Mouse (Mus musculus) spleen, postnatal 36 days (tissue): ENCODE measurements around the gene Klk1b21.
"Not testable (repeated sequence)": the region's sequence is repeated elsewhere in the genome, so short reads cannot be mapped to it uniquely, and the experiment has no call there.

Experiments
- DNase-seq, 2 experiments: peaks; one replicate each; pipeline ENCODE4 v3.0.0; 2022; ENCODE audit warnings: low spot score in 2 of 2, mixed read lengths in 1 of 2

Klk1b21 gene

GRCm38 (mm10) chr7:44102028-44102427 lies at the start of gene Klk1b21:
TSS of gene Klk1b21 (plus strand) at chr7:44102328.
- not testable (repeated sequence) for DNase-seq

- DNase-seq: no peak
These were observed 30.0 kb upstream of the Klk1b21 start for GRCm38 (mm10) chr7:44072117-44072516.

GRCm38 (mm10) chr7:44077703-44078102 lies 24.4 kb upstream of the Klk1b21 start:
- DNase-seq: no peak

- DNase-seq: no peak
These were observed 6.0 kb upstream of the Klk1b21 start for GRCm38 (mm10) chr7:44096111-44096510.

- DNase-seq: no peak
These were observed 10.2 kb downstream of the Klk1b21 start, which contains the start of gene Klk1b22 for GRCm38 (mm10) chr7:44112373-44112772. TSS of gene Klk1b22 (plus strand) at chr7:44112673.

- no peak for DNase-seq
These were observed 21.3 kb downstream of the Klk1b21 start for GRCm38 (mm10) chr7:44123445-44123844.

GRCm38 (mm10) chr7:44136467-44136866 lies 34.3 kb downstream of the Klk1b21 start, which contains the start of gene Klk1b16:
TSS of gene Klk1b16 (plus strand) at chr7:44136767.
- no peak for DNase-seq
